ENCODE assay signal across 23 mouse cellular contexts in genomic region chr6:21909720-21910119, GRCm38 (mm10). TPM values are rescaled to one million over a fixed set of nuclear protein-coding genes. Genes with fewer than 3 reads are reported as not detected.
DNase-seq lines count a peak whose midpoint lies in the region; TF ChIP-seq lines count a peak whose summit lies in the region.
"Had no signal": no experiment of that assay in that cellular context is flagged by ENCODE, and none has a peak within 500 bp of the region (broad histone marks: within the 10 kb centered on the region; RNA-seq: fewer than 3 reads in every experiment).

No protein-coding gene starts in this region.

- TF ChIP-seq POLR2A in kidney, adult 2 months (IDR thresholded peaks at IDR 0.05; ENCODE audit: low read depth, low read length) = no peak

- peak; percentile 25 for DNase-seq in 416B (ENCODE audit: low read depth)
- DNase-seq in NIH3T3 (ENCODE audit: low read depth) = peak; percentile 32
- no peak for DNase-seq in kidney, adult 2 months
- no peak for DNase-seq in layer of hippocampus, adult 9-10 months (ENCODE audit: low spot score)
- DNase-seq in frontal cortex, adult 2 months (ENCODE audit: extremely low spot score in 1 of 2, low spot score in 1 of 2) = no peak
- DNase-seq: adrenal gland, adult 2 months; adrenal gland, postnatal 10 days; adrenal gland, postnatal 25 days; cerebellum, adult 11 months; cerebellum, adult 18-20 months; cerebellum, adult 8-10 months; cerebellum, adult 9-11 months; cerebellum, postnatal 14 days; cerebellum, postnatal 36 days; embryo, embryonic 11 days had no signal

- H3K4me3 ChIP-seq in kidney, adult 2 months (ENCODE audit: insufficient read depth, low read depth, low read length) = no peak overlapping the region
- H3K4me3 ChIP-seq: embryonic facial prominence, embryonic 13.5 days; embryonic facial prominence, embryonic 15.5 days; erythroblast, embryonic 14.5 days; forebrain, embryonic 10.5 days; forebrain, embryonic 12.5 days had no signal

- H3K36me3 ChIP-seq in kidney, adult 2 months (ENCODE audit: control insufficient read depth, insufficient read depth, low read length) = no peaks in the 10 kb centered on the region
- H3K36me3 ChIP-seq: embryonic facial prominence, embryonic 13.5 days; embryonic facial prominence, embryonic 15.5 days; forebrain, embryonic 10.5 days; forebrain, embryonic 12.5 days; G1E had no signal

- no peaks in the 10 kb centered on the region; the same call in 1 of the 2 replicates for H3K27me3 ChIP-seq in kidney, adult 2 months (replicated peaks; ENCODE audit: control insufficient read depth, insufficient read depth, low read length)
- H3K27me3 ChIP-seq: CH12.LX; embryonic facial prominence, embryonic 13.5 days; embryonic facial prominence, embryonic 15.5 days; forebrain, embryonic 12.5 days had no signal

- TF ChIP-seq CTCF in kidney, adult 2 months (conservative IDR thresholded peaks at IDR 0.05; ENCODE audit: insufficient read depth, insufficient read length, low read depth, low read length) = no peak

- no peak overlapping the region for H3K27ac ChIP-seq in kidney, adult 2 months (ENCODE audit: insufficient read depth, low read depth, low read length)
- H3K27ac ChIP-seq: embryonic facial prominence, embryonic 13.5 days; embryonic facial prominence, embryonic 15.5 days; forebrain, embryonic 10.5 days; forebrain, embryonic 12.5 days had no signal

- H3K4me1 ChIP-seq in kidney, adult 2 months (ENCODE audit: control insufficient read depth, insufficient read depth, low read length) = no peaks in the 10 kb centered on the region
- H3K4me1 ChIP-seq: embryonic facial prominence, embryonic 13.5 days; embryonic facial prominence, embryonic 15.5 days; forebrain, embryonic 10.5 days; forebrain, embryonic 12.5 days had no signal

RNA-seq across cellular contexts. Expression of gene Ing3, which starts 39.7 kb away (rescaled TPM):
- 10.9 and 11.0 TPM in 2 replicates for polyA plus RNA-seq in kidney, adult 2 months (2012; rRNA removed)
- 15.1 and 20.0 TPM in 2 replicates for polyA plus RNA-seq in frontal cortex, adult 2 months (2012; rRNA removed)

RNA-seq across cellular contexts. Expression of gene Tspan12, which starts 57.4 kb away (rescaled TPM):
- polyA plus RNA-seq in kidney, adult 2 months (2012; rRNA removed) = 17.2 and 21.7 TPM in 2 replicates
- polyA plus RNA-seq in frontal cortex, adult 2 months (2012; rRNA removed) = 20.1 and 21.3 TPM in 2 replicates
- polyA plus RNA-seq: CD4-positive, CD25-positive, alpha-beta regulatory T cell, adult 4 months; erythroblast, embryonic 14.5 days had no signal

Comparison
In these comparisons a context has a peak if more than half of its experiments do, and no peak if none do; other contexts are left out.
1. DNase-seq: peak in 416B (single experiment) and NIH3T3 (single experiment); none in kidney, adult 2 months (single experiment), layer of hippocampus, adult 9-10 months (single experiment) and frontal cortex, adult 2 months (0 of 2).